Comparison of ENCODE assay signal across 11 mouse cellular contexts in the genomic region with DNA sequence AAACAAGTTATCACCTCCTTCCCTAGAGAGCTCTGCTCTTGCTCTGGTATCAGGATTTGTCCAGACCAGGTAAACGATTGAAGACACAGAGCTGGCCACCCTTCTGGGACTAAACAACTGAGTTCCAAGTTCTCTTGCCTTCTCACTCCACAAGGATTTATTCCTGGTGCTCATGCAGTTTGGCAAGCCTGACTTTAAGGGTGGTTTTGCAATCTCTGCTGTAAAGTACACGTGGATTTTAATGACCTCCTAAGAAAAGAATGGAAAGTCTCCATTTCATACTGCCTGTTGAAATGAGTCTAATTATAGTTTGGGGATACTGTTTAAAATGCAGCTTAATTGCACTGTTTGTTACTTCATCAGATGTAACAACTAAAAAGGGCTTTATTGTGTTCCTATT. TPM values are rescaled to one million over a fixed set of nuclear protein-coding genes. Genes with fewer than 3 reads are reported as not detected.
A peak's percentile ranks its signal among the peaks of the same experiment; 100 is the strongest.
DNase-seq lines count a peak whose midpoint lies in the region; ATAC-seq lines count a peak whose summit lies in the region.
"Had no signal": no experiment of that assay in that cellular context is flagged by ENCODE, and none has a peak within 500 bp of the region (broad histone marks: within the 10 kb centered on the region; RNA-seq: fewer than 3 reads in every experiment).

No protein-coding gene starts in this region.

- peak overlapping the region; percentile 100 for H3K4me3 ChIP-seq in forebrain, embryonic 10.5 days
- no peak overlapping the region for H3K4me3 ChIP-seq in forebrain, embryonic 16.5 days (replicated peaks; ENCODE audit: low read length)
- no peak overlapping the region for H3K4me3 ChIP-seq in neural tube, embryonic 11.5 days (ENCODE audit: low read depth, low read length)
- H3K4me3 ChIP-seq in liver, embryonic 13.5 days (replicated peaks): peak overlapping the region; percentile 97

- H3K4me2 ChIP-seq in forebrain, embryonic 16.5 days (ENCODE audit: low read length): no peak overlapping the region
- peak overlapping the region; percentile 64; the same call in 1 of the 2 replicates for H3K4me2 ChIP-seq in neural tube, embryonic 11.5 days (ENCODE audit: low read depth)
- peak overlapping the region; percentile 90 for H3K4me2 ChIP-seq in liver, embryonic 13.5 days

- no peaks in the 10 kb centered on the region for H3K9me3 ChIP-seq in forebrain, embryonic 10.5 days
- H3K9me3 ChIP-seq in forebrain, embryonic 16.5 days (ENCODE audit: control insufficient read depth, low read length): no peaks in the 10 kb centered on the region
- no peaks in the 10 kb centered on the region for H3K9me3 ChIP-seq in neural tube, embryonic 11.5 days (ENCODE audit: control insufficient read depth, low read length)
- H3K9me3 ChIP-seq in liver, embryonic 13.5 days (replicated peaks): no peaks in the 10 kb centered on the region

- H3K27ac ChIP-seq in forebrain, embryonic 10.5 days: peak overlapping the region; percentile 98; the same call in 1 of the 2 replicates
- H3K27ac ChIP-seq in forebrain, embryonic 16.5 days (ENCODE audit: low read length): no peak overlapping the region
- no peak overlapping the region for H3K27ac ChIP-seq in neural tube, embryonic 11.5 days (ENCODE audit: low read depth, low read length)
- no peak overlapping the region for H3K27ac ChIP-seq in liver, embryonic 13.5 days

- no peak overlapping the region for H3K9ac ChIP-seq in forebrain, embryonic 16.5 days (replicated peaks; ENCODE audit: low read depth, low read length)
- H3K9ac ChIP-seq in neural tube, embryonic 11.5 days (ENCODE audit: low read length): no peak overlapping the region
- H3K9ac ChIP-seq in liver, embryonic 13.5 days: peak overlapping the region; percentile 97; the same call in 1 of the 2 replicates

- H3K27me3 ChIP-seq in forebrain, embryonic 10.5 days (ENCODE audit: poor library complexity, severe bottlenecking): peaks cover 16% of the 10 kb centered on the region
- no peaks in the 10 kb centered on the region for H3K27me3 ChIP-seq in forebrain, embryonic 16.5 days (replicated peaks; ENCODE audit: control insufficient read depth, insufficient read depth, low read length)
- H3K27me3 ChIP-seq in neural tube, embryonic 11.5 days (ENCODE audit: control insufficient read depth, insufficient read depth, low read length): no peaks in the 10 kb centered on the region
- peaks cover 31% of the 10 kb centered on the region for H3K27me3 ChIP-seq in liver, embryonic 13.5 days

- no peak for DNase-seq in forebrain, embryonic 10.5 days (ENCODE audit: extremely low spot score, low spot score)
- no peak for DNase-seq in neural tube, embryonic 11.5 days (ENCODE audit: low spot score)
- DNase-seq in neural tube, embryonic 10.5 days (ENCODE audit: extremely low spot score, low spot score): no peak
- DNase-seq in liver, embryonic 13.5 days: no peak
- DNase-seq in left cerebral cortex, postnatal 4 days: no peak
- DNase-seq in layer of hippocampus, postnatal 36 days: no peak
- no peak for DNase-seq in left cerebral cortex, adult 18-20 months (ENCODE audit: low spot score in 2 of 2)
- DNase-seq: B cell, adult 2 months; cerebellum, adult 9-11 months; thymus, adult 2 months had no signal

- H3K36me3 ChIP-seq in forebrain, embryonic 10.5 days (replicated peaks): peaks cover 25% of the 10 kb centered on the region
- H3K36me3 ChIP-seq in forebrain, embryonic 16.5 days (ENCODE audit: control insufficient read depth, insufficient read depth): peaks cover 11% of the 10 kb centered on the region
- peaks cover 8% of the 10 kb centered on the region for H3K36me3 ChIP-seq in neural tube, embryonic 11.5 days (ENCODE audit: control insufficient read depth, insufficient read depth, low read length)
- peaks cover 23% of the 10 kb centered on the region for H3K36me3 ChIP-seq in liver, embryonic 13.5 days

- H3K4me1 ChIP-seq in forebrain, embryonic 10.5 days: peaks cover 38% of the 10 kb centered on the region
- H3K4me1 ChIP-seq in forebrain, embryonic 16.5 days (replicated peaks; ENCODE audit: control insufficient read depth, insufficient read depth, low read length): peaks cover 19% of the 10 kb centered on the region
- H3K4me1 ChIP-seq in neural tube, embryonic 11.5 days (ENCODE audit: control insufficient read depth, insufficient read depth, low read length): peaks cover 2% of the 10 kb centered on the region; the same call in 1 of the 2 replicates
- H3K4me1 ChIP-seq in liver, embryonic 13.5 days (replicated peaks): peaks cover 26% of the 10 kb centered on the region

- 47% methylated on average over 2 of the region's 2 CpGs for WGBS in forebrain, embryonic 10.5 days
- WGBS in forebrain, embryonic 16.5 days: 14% methylated on average over 2 of the region's 2 CpGs
- WGBS in neural tube, embryonic 11.5 days: 45% methylated on average over 2 of the region's 2 CpGs
- 18% methylated on average over 2 of the region's 2 CpGs for WGBS in liver, embryonic 13.5 days (ENCODE audit: insufficient replicate concordance)

- no peak for ATAC-seq in forebrain, embryonic 16.5 days
- ATAC-seq in neural tube, embryonic 11.5 days (ENCODE audit: insufficient read depth, low FRiP score, low TSS enrichment): no peak
- no peak for ATAC-seq in liver, embryonic 13.5 days (ENCODE audit: low read depth)

- intact Hi-C loops in left cerebral cortex, postnatal 4 days (cut with DNase I): loop anchor here (10.0 kb wide), 2 partner anchors 184 to 604 kb away; no protein-coding TSS in a partner anchor

RNA-seq across cellular contexts. Expression of gene Eif4a3, which starts 1.1 kb away (rescaled TPM):
- polyA plus RNA-seq in forebrain, embryonic 10.5 days (2016; fragmentation: Nextera tagmentation; extraction: Ambion mirVana): 511 and 516 TPM in 2 replicates
- 271 and 273 TPM in 2 replicates for polyA plus RNA-seq in forebrain, embryonic 16.5 days (2015; fragmentation: Nextera tagmentation; extraction: Ambion mirVana)
- 402 and 421 TPM in 2 replicates for polyA plus RNA-seq in neural tube, embryonic 11.5 days (2014; fragmentation: Nextera tagmentation; extraction: Ambion mirVana)
- polyA plus RNA-seq in liver, embryonic 13.5 days (2015; fragmentation: Nextera tagmentation; extraction: Ambion mirVana): 236 and 242 TPM in 2 replicates
- 100 to 1,000 TPM; 115 to 127 TPM for total RNA-seq in left cerebral cortex, postnatal 4 days (2021)
- 10 to 100 TPM; 89.2 to 91.8 TPM for total RNA-seq in layer of hippocampus, postnatal 36 days (2021)
- total RNA-seq in left cerebral cortex, adult 18-20 months (2021): 10 to 100 TPM; 75.9 to 83.0 TPM

RNA-seq across cellular contexts. Expression of gene Card14, which starts 6.6 kb away (rescaled TPM):
- 0.04 TPM in 1 of 2 replicates, not detected in the other for polyA plus RNA-seq in forebrain, embryonic 10.5 days (2016; fragmentation: Nextera tagmentation; extraction: Ambion mirVana)
- polyA plus RNA-seq in forebrain, embryonic 16.5 days (2015; fragmentation: Nextera tagmentation; extraction: Ambion mirVana): 0.13 and 0.40 TPM in 2 replicates
- not detected in 2 replicates for polyA plus RNA-seq in neural tube, embryonic 11.5 days (2014; fragmentation: Nextera tagmentation; extraction: Ambion mirVana)
- 0.20 and 0.22 TPM in 2 replicates for polyA plus RNA-seq in liver, embryonic 13.5 days (2015; fragmentation: Nextera tagmentation; extraction: Ambion mirVana)
- total RNA-seq in left cerebral cortex, postnatal 4 days (2021): under 1 TPM; 0.38 to 0.54 TPM
- total RNA-seq in layer of hippocampus, postnatal 36 days (2021): 1 to 10 TPM in 1 of 2 experiments, under 1 TPM in 1; 0.52 to 1.2 TPM
- under 1 TPM; 0.12 to 0.28 TPM for total RNA-seq in left cerebral cortex, adult 18-20 months (2021)

RNA-seq across cellular contexts. Expression of gene Gaa, which starts 33.3 kb away (rescaled TPM):
- polyA plus RNA-seq in forebrain, embryonic 10.5 days (2016; fragmentation: Nextera tagmentation; extraction: Ambion mirVana): 27.5 and 28.4 TPM in 2 replicates
- polyA plus RNA-seq in forebrain, embryonic 16.5 days (2015; fragmentation: Nextera tagmentation; extraction: Ambion mirVana): 59.8 and 69.7 TPM in 2 replicates
- 21.4 and 24.1 TPM in 2 replicates for polyA plus RNA-seq in neural tube, embryonic 11.5 days (2014; fragmentation: Nextera tagmentation; extraction: Ambion mirVana)
- polyA plus RNA-seq in liver, embryonic 13.5 days (2015; fragmentation: Nextera tagmentation; extraction: Ambion mirVana): 17.9 and 21.1 TPM in 2 replicates
- total RNA-seq in left cerebral cortex, postnatal 4 days (2021): 100 to 1,000 TPM in 1 of 2 experiments, 10 to 100 TPM in 1; 86.9 to 104 TPM
- total RNA-seq in layer of hippocampus, postnatal 36 days (2021): 100 to 1,000 TPM; 294 to 299 TPM
- total RNA-seq in left cerebral cortex, adult 18-20 months (2021): 100 to 1,000 TPM; 242 to 279 TPM

RNA-seq across cellular contexts. Expression of gene Sgsh, which starts 54.4 kb away (rescaled TPM):
- polyA plus RNA-seq in forebrain, embryonic 10.5 days (2016; fragmentation: Nextera tagmentation; extraction: Ambion mirVana): 7.5 and 7.9 TPM in 2 replicates
- 3.7 and 4.0 TPM in 2 replicates for polyA plus RNA-seq in forebrain, embryonic 16.5 days (2015; fragmentation: Nextera tagmentation; extraction: Ambion mirVana)
- polyA plus RNA-seq in neural tube, embryonic 11.5 days (2014; fragmentation: Nextera tagmentation; extraction: Ambion mirVana): 5.2 and 6.7 TPM in 2 replicates
- polyA plus RNA-seq in liver, embryonic 13.5 days (2015; fragmentation: Nextera tagmentation; extraction: Ambion mirVana): 2.2 and 2.7 TPM in 2 replicates
- 1 to 10 TPM; 4.2 to 5.1 TPM for total RNA-seq in left cerebral cortex, postnatal 4 days (2021)
- total RNA-seq in layer of hippocampus, postnatal 36 days (2021): 1 to 10 TPM; 4.7 to 5.8 TPM
- 1 to 10 TPM; 3.9 to 4.1 TPM for total RNA-seq in left cerebral cortex, adult 18-20 months (2021)

RNA-seq across cellular contexts. Expression of gene Slc26a11, which starts 54.4 kb away (rescaled TPM):
- 9.6 and 10.6 TPM in 2 replicates for polyA plus RNA-seq in forebrain, embryonic 10.5 days (2016; fragmentation: Nextera tagmentation; extraction: Ambion mirVana)
- 3.3 and 3.7 TPM in 2 replicates for polyA plus RNA-seq in forebrain, embryonic 16.5 days (2015; fragmentation: Nextera tagmentation; extraction: Ambion mirVana)
- 4.3 and 5.2 TPM in 2 replicates for polyA plus RNA-seq in neural tube, embryonic 11.5 days (2014; fragmentation: Nextera tagmentation; extraction: Ambion mirVana)
- 1.4 and 1.8 TPM in 2 replicates for polyA plus RNA-seq in liver, embryonic 13.5 days (2015; fragmentation: Nextera tagmentation; extraction: Ambion mirVana)
- 1 to 10 TPM; 4.1 to 5.3 TPM for total RNA-seq in left cerebral cortex, postnatal 4 days (2021)
- 1 to 10 TPM; 5.4 to 5.5 TPM for total RNA-seq in layer of hippocampus, postnatal 36 days (2021)
- 1 to 10 TPM; 3.4 to 4.0 TPM for total RNA-seq in left cerebral cortex, adult 18-20 months (2021)

Comparison
In these comparisons a context has a peak if more than half of its experiments do, and no peak if none do; other contexts are left out.
1. H3K4me3 ChIP-seq: peak in forebrain, embryonic 10.5 days (single experiment) and liver, embryonic 13.5 days (single experiment); none in forebrain, embryonic 16.5 days (single experiment) and neural tube, embryonic 11.5 days (single experiment).